Mouse (Mus musculus): ENCODE results near the gene Gm20716. TPM values are rescaled to one million over a fixed set of nuclear protein-coding genes. Genes with fewer than 3 reads are reported as not detected.
A peak's percentile ranks its signal among the peaks of the same experiment; 100 is the strongest.

The Gm20716 gene
- total RNA-seq (2015) (36.1 and 47.1 TPM in 2 replicates), total RNA-seq (2017) (33.2 and 44.6 TPM in 2 replicates)

DNA sequence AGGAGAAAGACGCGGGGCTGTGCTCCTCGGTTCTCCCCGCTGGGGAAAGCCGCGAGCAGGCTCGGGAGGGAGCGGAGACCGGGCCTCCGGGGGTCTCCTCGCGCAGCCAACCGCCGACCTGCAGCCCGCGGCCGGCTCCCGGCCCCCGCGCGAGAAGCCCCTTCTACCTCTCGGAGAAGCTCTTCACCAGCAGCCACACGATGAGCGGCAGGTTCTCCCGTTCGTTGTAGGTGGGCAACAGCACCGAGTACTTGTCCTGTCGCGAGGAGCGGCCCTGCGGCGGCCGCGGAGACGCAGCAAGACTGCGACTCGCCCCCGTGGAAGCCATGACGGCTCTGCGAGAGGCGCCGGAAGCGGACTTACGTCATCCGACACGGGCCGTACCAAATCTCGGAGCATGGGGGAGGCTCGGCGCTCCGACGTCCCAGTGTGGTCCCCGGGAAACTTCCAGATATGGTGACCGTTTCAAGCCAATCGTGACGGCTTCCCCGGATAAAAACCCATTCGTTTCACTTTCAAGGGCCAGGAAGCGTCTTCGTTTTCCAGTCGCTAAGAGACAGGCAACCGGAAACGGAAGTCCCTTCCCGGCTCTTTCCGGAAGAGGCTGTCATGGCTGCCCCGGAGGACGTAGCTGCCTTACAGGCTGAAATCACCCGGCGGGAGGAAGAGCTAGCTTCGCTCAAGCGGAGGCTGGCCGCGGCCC is at the start of gene Gm20716, which contains the start of the genes Dpm1 and Mocs3:
Gene Gm20716 (minus strand): TSS at position 339 of the 703 bp plus-strand sequence.
Gene Dpm1 (minus strand): TSS at position 566 of the 703 bp plus-strand sequence.
Gene Mocs3 (plus strand): TSS at position 597 of the 703 bp plus-strand sequence.
- peak; percentile 86 for ATAC-seq (ENCODE audit: poor library complexity, severe bottlenecking)

DNA sequence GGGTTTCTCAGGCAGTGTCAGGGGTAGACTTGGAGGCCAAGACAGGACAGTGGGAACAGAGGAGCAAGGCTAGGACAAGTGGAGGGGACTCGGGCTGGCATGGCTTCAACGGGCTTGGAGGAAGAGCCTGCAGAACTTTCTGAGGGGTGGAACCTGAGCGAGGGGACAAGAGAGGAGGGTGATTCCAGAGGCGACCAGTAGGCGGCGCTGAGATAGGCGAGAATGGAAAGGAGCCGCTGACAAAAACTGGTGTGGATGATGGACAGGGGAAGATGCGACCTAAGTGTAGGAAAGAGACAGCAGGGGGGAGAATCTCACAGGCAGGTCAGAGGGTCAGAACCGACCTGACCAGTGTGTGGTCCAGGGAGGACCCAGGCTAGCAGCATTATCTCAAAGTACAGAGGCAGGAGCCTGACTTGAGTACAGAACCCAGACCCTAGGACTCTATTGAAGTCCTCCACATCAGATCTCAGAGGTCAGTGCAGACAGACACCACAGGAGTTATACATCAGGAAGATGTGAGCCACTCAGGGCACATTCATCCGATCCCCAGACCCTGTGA is 44.3 kb upstream of the Gm20716 start:
- peak; percentile 78 for ATAC-seq (ENCODE audit: poor library complexity, severe bottlenecking)

DNA sequence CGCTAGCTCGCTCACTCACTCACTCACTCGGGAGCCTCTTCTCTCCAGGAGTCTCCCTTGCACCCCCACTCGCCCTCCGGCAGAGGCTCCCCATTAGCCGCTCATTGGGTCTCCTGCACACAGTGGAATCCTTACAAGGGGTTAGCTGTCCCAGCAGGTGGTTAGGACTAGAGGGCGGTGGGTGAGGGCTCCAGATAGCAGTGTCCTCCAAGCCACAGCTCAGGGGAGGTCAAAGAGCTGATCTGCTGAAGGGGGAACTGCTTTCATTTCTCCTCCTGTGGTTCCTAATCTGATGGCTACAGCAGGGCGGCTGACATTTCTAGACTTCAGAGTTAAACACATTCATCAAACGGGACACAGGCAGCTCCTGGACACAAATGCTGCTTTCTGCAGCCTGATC is 43.2 kb upstream of the Gm20716 start:
- peak; percentile 69 for ATAC-seq (ENCODE audit: poor library complexity, severe bottlenecking)

GRCm38 (mm10) chr2:168268033-168268432 is 37.9 kb upstream of the Gm20716 start:
- ATAC-seq (ENCODE audit: poor library complexity, severe bottlenecking) = no peak

- ATAC-seq (ENCODE audit: poor library complexity, severe bottlenecking) = no peak
These were observed 30.7 kb upstream of the Gm20716 start for GRCm38 (mm10) chr2:168260900-168261299.

- ATAC-seq (ENCODE audit: poor library complexity, severe bottlenecking) = peak; percentile 66
These were observed 30.0 kb upstream of the Gm20716 start for GRCm38 (mm10) chr2:168260124-168260523.

DNA sequence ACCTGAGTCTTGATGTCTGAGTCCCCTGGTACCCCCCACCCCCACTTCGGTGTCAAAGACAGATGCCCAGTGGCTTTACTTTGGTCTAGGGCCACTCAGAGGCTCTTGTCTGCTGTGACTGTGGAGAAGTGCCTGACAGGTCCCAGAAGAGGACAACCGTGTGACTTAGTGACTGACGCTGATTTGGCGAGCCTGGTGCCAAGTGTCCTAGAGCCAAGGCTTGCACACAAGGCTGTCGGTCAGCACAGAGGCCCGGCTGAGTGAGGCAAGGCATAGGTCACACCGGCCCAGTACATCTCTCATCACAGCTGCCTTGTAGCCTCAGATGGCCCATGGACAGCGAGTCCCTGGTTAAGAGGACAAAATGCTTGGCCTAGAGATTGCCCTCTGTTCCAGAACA is 28.9 kb upstream of the Gm20716 start:
- no peak for ATAC-seq (ENCODE audit: poor library complexity, severe bottlenecking)

- ATAC-seq (ENCODE audit: poor library complexity, severe bottlenecking) = no peak
These were observed 27.0 kb upstream of the Gm20716 start for GRCm38 (mm10) chr2:168257188-168257587.

- no peak for ATAC-seq (ENCODE audit: poor library complexity, severe bottlenecking)
These were observed 26.3 kb upstream of the Gm20716 start for GRCm38 (mm10) chr2:168256506-168256905.

DNA sequence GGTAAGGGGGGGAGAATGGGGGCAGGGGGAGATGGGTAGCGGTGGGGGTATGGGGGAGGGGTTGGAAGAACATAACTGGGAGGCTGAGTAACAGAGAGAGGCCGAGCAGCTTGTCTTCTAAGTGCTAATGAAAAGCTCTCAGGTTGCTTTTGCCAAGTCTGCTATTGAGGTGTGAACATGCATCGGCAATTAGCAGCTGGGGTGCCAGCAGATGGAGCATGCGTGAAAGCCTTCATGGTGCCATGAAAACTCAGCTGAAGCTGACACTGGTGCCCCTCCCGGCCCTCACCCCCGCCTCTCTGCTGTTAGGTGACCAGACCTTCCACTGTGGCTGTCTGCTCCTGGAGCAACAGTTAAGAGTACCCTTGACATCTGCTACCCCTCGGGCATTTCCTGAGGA is 23.7 kb upstream of the Gm20716 start:
- no peak for ATAC-seq (ENCODE audit: poor library complexity, severe bottlenecking)

- 0 out of 2 replicates have a peak, but pooled peaks have one; percentile 29 for ATAC-seq (ENCODE audit: poor library complexity, severe bottlenecking)
These were observed 22.6 kb upstream of the Gm20716 start for GRCm38 (mm10) chr2:168252639-168253292.

- ATAC-seq (ENCODE audit: poor library complexity, severe bottlenecking) = peak; percentile 89
These were observed 20.1 kb upstream of the Gm20716 start for GRCm38 (mm10) chr2:168250270-168250669.

DNA sequence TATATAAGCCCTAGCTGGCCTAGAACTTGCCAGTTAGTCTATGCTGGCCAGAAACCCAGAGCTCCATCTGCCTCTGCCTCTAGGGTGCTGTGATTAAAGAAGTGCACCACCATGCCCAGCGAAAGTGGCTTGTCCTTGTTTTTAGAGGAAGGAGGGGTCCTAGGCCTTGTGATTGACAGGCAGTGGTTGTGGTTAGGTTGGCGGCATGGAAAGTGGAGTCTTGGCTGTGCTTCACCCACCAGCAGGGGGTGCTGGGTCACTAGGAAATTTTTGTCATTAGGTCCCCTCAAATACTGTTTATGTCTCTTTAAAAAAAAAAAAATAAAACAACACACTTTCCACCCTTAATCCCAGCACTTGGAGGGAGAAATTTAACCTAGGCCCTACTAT is 18.7 kb upstream of the Gm20716 start:
- ATAC-seq (ENCODE audit: poor library complexity, severe bottlenecking) = peak; percentile 80

DNA sequence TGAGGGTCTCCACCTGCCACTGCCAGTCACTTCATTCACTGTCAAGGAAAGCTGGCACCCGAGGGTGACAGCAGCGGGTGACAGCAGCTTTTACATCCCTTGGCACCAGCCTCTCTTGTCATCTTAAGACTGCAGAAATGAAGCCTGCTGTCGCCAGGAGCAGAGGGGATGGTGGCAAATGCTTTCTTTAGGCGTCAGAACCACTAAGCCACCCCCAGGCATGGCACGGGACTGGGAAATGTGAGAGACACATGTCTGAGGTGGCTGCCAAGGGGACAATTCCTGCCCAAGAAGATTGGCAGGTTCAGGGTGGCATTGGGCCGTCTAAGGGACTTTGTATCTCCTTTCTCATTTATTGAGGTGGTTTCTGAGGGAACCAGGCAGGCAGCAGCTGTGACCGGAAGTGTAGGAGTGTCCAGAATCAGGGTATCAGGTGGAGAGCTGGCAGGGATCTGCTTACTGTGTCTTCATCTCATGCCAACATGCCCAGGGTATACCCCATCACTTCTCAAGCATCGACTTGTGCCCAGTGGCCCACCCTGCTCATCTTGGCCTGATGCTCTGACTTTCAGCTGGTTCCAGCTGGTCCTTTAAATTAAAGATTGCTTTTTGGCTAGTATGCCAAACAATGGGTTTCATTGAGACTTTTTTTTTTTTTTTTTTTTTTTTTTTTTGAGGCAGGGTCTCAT is 18.1 kb upstream of the Gm20716 start:
- no peak for ATAC-seq (ENCODE audit: poor library complexity, severe bottlenecking)

GRCm38 (mm10) chr2:168245571-168245970 is 15.4 kb upstream of the Gm20716 start:
- ATAC-seq (ENCODE audit: poor library complexity, severe bottlenecking) = no peak

GRCm38 (mm10) chr2:168243278-168243677 is 13.1 kb upstream of the Gm20716 start:
- no peak for ATAC-seq (ENCODE audit: poor library complexity, severe bottlenecking)

DNA sequence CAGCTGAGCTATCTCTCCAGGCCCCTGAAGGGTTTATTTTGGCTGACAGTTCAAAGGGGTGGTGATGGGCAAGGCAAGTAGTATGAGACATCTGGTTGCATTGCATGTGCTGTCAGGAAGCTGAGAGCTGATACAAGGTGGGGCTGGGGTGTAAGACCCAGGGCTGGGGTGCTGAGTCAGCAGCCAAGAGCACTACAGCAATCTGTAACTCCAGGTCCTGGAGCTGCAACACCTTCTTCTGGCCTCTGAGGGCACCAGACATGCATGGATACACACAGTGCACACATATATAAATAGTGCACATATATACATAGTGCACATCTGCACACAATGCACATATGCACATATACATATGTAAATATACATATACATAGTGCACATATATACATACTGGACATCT is 12.7 kb upstream of the Gm20716 start:
- ATAC-seq (ENCODE audit: poor library complexity, severe bottlenecking) = no peak

- ATAC-seq (ENCODE audit: poor library complexity, severe bottlenecking) = no peak
These were observed 8.2 kb upstream of the Gm20716 start for GRCm38 (mm10) chr2:168238335-168238734.

DNA sequence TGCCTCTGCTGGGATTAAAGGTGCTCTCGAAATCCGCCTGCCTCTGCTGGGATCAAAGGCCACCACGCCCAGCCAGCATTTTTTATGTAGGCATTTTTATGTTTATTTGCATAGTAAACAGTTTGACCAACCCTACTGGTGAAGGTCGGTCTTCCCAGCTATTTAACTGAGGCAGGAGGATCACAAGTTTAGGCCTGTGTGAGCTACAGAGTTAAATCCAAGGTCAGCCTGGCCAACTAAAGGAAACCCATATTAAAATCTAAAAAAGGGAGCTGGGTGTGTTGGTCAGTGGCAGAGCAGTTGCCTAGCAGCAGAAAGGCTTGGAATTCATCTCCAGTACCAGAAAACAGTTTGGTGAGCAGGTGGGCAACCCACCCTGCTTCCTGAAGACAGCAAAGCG is 3.1 kb upstream of the Gm20716 start:
- ATAC-seq (ENCODE audit: poor library complexity, severe bottlenecking) = no peak

DNA sequence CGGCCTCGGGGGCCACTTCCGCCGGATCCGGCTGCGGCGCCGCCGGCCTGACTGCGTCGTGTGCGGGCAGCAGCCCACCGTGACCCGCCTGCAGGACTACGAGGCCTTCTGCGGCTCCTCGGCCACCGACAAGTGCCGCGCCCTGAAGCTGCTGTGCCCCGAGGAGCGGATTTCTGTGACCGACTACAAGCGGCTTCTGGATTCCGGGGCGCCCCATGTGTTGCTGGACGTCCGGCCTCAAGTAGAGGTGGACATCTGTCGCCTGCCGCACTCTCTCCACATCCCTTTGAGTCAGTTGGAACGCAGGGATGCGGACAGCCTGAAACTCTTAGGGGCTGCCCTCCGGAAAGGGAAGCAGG is 1.3 kb upstream of the Gm20716 start:
- no peak for ATAC-seq (ENCODE audit: poor library complexity, severe bottlenecking)

DNA sequence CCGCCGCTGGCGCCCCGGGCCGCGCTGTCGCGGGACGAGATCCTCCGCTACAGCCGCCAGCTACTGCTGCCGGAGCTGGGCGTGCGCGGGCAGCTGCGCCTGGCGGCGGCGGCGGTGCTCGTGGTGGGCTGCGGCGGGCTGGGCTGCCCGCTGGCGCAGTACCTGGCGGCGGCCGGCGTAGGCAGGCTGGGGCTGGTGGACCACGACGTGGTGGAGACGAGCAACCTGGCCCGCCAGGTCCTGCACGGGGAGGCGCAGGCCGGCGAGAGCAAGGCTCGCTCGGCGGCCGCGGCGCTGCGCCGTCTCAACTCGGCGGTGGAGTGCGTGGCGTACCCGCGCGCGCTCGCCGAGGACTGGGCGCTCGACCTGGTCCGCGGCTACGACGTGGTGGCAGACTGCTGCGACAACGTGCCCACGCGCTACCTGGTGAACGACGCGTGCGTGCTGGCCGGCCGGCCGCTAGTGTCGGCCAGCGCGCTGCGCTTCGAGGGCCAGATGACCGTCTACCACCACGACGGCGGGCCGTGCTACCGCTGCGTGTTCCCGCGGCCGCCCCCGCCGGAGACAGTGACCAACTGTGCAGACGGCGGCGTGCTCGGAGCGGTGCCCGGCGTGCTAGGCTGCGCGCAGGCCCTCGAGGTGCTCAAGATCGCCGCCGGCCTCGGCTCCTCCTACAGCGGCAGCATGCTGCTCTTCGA is 758 bp upstream of the Gm20716 start:
- ATAC-seq (ENCODE audit: poor library complexity, severe bottlenecking) = peak; percentile 19

Measured in megakaryocyte, adult 5-6 weeks (primary cell).